In the genomic region with DNA sequence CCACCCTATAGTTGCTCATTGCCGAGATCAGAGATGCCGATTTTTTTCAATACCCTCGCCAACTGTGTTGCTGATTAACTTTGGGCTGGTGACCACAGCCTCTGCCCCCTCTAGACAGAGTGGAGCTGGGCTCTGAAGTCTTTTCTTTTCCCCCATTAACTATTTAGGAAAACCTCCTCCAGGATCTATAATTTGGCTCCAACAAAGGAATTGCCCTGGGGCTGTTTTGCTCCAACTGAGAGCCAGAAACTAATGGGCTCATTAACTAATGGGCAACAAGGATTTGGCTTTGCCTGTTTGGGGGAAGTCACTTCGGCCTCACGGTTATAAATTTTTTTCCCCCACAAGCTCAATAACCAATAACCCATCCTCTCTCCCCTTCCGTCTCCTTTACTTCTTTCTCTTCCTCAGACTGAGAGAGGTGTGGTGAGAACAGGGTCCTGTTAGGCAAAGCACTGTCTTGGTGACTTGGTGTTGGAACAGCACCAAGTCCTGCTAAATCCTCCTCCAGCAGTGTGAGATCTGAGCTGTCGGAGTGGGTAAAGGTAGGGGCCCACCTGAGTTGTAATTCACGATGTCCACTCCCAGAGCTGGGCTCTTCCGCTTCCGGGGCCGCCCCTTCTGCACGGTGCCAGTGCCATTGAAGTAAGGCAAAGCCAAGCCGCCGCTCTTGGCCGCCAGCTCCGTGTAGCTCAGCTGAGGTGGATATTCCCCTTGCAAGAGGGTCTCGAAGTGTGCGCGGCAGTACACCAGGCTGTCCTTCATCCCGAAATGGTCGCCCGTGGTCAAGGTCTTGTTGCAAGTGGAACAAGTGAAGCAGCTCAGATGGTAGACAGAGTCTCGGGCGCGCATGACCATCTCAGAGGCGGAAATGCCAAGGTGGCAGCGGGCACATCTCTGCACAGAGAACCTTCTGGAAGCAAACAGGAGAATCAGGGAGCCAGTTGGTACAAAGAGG, we compare ENCODE assay signal across 10 mouse cellular contexts. TPM values are rescaled to one million over a fixed set of nuclear protein-coding genes. Genes with fewer than 3 reads are reported as not detected.
DNase-seq lines count a peak whose midpoint lies in the region; ATAC-seq and TF ChIP-seq lines count a peak whose summit lies in the region.
"Had no signal": no experiment of that assay in that cellular context is flagged by ENCODE, and none has a peak within 500 bp of the region (broad histone marks: within the 10 kb centered on the region; RNA-seq: fewer than 3 reads in every experiment).

No protein-coding gene starts in this region.

- WGBS in kidney, embryonic 16.5 days: 7% methylated on average over 27 of the region's 27 CpGs
- WGBS in embryonic facial prominence, embryonic 10.5 days: 6% methylated on average over 27 of the region's 27 CpGs
- WGBS in hindbrain, embryonic 15.5 days: 15% methylated on average over 27 of the region's 27 CpGs
- 5% methylated on average over 27 of the region's 27 CpGs for WGBS in neural tube, embryonic 11.5 days
- 18% methylated on average over 27 of the region's 27 CpGs for WGBS in thymus, adult 2 months

- no peak for DNase-seq in kidney, postnatal 36 days
- DNase-seq in embryonic facial prominence, embryonic 10.5 days (ENCODE audit: low spot score): peak; percentile 63
- DNase-seq in neural tube, embryonic 11.5 days (ENCODE audit: low spot score): peak; percentile 51
- DNase-seq in cerebellum, postnatal 25 days: no peak
- no peak for DNase-seq in thymus, adult 2 months
- no peak for DNase-seq in cerebellum, adult 18-20 months
- DNase-seq: layer of hippocampus, postnatal 36 days had no signal

- H3K27me3 ChIP-seq in kidney, embryonic 16.5 days (ENCODE audit: insufficient read depth, low read length): peaks cover 88% of the 10 kb centered on the region
- peaks cover 99% of the 10 kb centered on the region for H3K27me3 ChIP-seq in embryonic facial prominence, embryonic 10.5 days (replicated peaks; ENCODE audit: low read depth, poor library complexity, severe bottlenecking)
- H3K27me3 ChIP-seq in hindbrain, embryonic 15.5 days: peaks cover 59% of the 10 kb centered on the region
- H3K27me3 ChIP-seq in neural tube, embryonic 11.5 days (ENCODE audit: control insufficient read depth, insufficient read depth, low read length): peaks cover 66% of the 10 kb centered on the region
- H3K27me3 ChIP-seq in thymus, adult 2 months (ENCODE audit: control insufficient read depth, insufficient read depth, low read length): peaks cover 36% of the 10 kb centered on the region

- H3K4me1 ChIP-seq in kidney, embryonic 16.5 days (ENCODE audit: insufficient read depth, low read length): peaks cover 12% of the 10 kb centered on the region
- peaks cover 35% of the 10 kb centered on the region for H3K4me1 ChIP-seq in embryonic facial prominence, embryonic 10.5 days
- peaks cover 20% of the 10 kb centered on the region for H3K4me1 ChIP-seq in hindbrain, embryonic 15.5 days (replicated peaks)
- peaks cover 14% of the 10 kb centered on the region for H3K4me1 ChIP-seq in neural tube, embryonic 11.5 days (ENCODE audit: control insufficient read depth, insufficient read depth, low read length)
- peaks cover 6% of the 10 kb centered on the region for H3K4me1 ChIP-seq in thymus, adult 2 months (replicated peaks; ENCODE audit: control insufficient read depth, insufficient read depth, low read length)

- peak overlapping the region; percentile 33 for H3K4me3 ChIP-seq in kidney, embryonic 16.5 days (ENCODE audit: low read length)
- peak overlapping the region; percentile 39 for H3K4me3 ChIP-seq in embryonic facial prominence, embryonic 10.5 days
- peak overlapping the region; percentile 4 for H3K4me3 ChIP-seq in hindbrain, embryonic 15.5 days
- H3K4me3 ChIP-seq in neural tube, embryonic 11.5 days (ENCODE audit: low read depth, low read length): no peak overlapping the region
- no peak overlapping the region for H3K4me3 ChIP-seq in thymus, adult 2 months (ENCODE audit: control insufficient read depth, insufficient read depth, low read length)

- peak overlapping the region; percentile 52 for H3K4me2 ChIP-seq in kidney, embryonic 16.5 days (replicated peaks; ENCODE audit: low read depth, low read length)
- peak overlapping the region; percentile 26 for H3K4me2 ChIP-seq in hindbrain, embryonic 15.5 days
- peak overlapping the region; percentile 28 for H3K4me2 ChIP-seq in neural tube, embryonic 11.5 days (ENCODE audit: low read depth)

- peak; percentile 36; the same call in 1 of the 2 replicates for ATAC-seq in kidney, embryonic 16.5 days (ENCODE audit: low FRiP score, low TSS enrichment)
- no peak for ATAC-seq in hindbrain, embryonic 15.5 days (ENCODE audit: low FRiP score, low read depth)
- no peak for ATAC-seq in neural tube, embryonic 11.5 days (ENCODE audit: insufficient read depth, low FRiP score, low TSS enrichment)
- ATAC-seq: Patski had no signal

- no peak overlapping the region for H3K27ac ChIP-seq in kidney, embryonic 16.5 days (ENCODE audit: low read length)
- H3K27ac ChIP-seq in embryonic facial prominence, embryonic 10.5 days (replicated peaks): no peak overlapping the region
- 0 out of 2 replicates have a peak overlapping the region, but pooled peaks have one; percentile 32 for H3K27ac ChIP-seq in hindbrain, embryonic 15.5 days (replicated peaks)
- no peak overlapping the region for H3K27ac ChIP-seq in neural tube, embryonic 11.5 days (ENCODE audit: low read depth, low read length)
- H3K27ac ChIP-seq in thymus, adult 2 months (ENCODE audit: control insufficient read depth, insufficient read depth, low read length): no peak overlapping the region

- no peak for TF ChIP-seq CTCF in thymus, adult 2 months (IDR thresholded peaks at IDR 0.05; ENCODE audit: borderline replicate concordance, control insufficient read depth, extremely low read depth, insufficient read depth, low read length, poor library complexity)

- no peak for TF ChIP-seq POLR2A in thymus, adult 2 months (IDR thresholded peaks at IDR 0.05; ENCODE audit: control insufficient read depth, extremely low read depth, insufficient read depth, low read length, poor library complexity)

- no peaks in the 10 kb centered on the region for H3K36me3 ChIP-seq in kidney, embryonic 16.5 days (ENCODE audit: insufficient read depth, low read length)
- no peaks in the 10 kb centered on the region for H3K36me3 ChIP-seq in embryonic facial prominence, embryonic 10.5 days (replicated peaks)
- H3K36me3 ChIP-seq in hindbrain, embryonic 15.5 days: no peaks in the 10 kb centered on the region
- no peaks in the 10 kb centered on the region for H3K36me3 ChIP-seq in neural tube, embryonic 11.5 days (ENCODE audit: control insufficient read depth, insufficient read depth, low read length)
- H3K36me3 ChIP-seq in thymus, adult 2 months (ENCODE audit: control insufficient read depth, insufficient read depth, low read length): no peaks in the 10 kb centered on the region

- H3K9ac ChIP-seq in kidney, embryonic 16.5 days (replicated peaks; ENCODE audit: low read length): no peak overlapping the region
- H3K9ac ChIP-seq in hindbrain, embryonic 15.5 days: 0 out of 2 replicates have a peak overlapping the region, but pooled peaks have one; percentile 7
- no peak overlapping the region for H3K9ac ChIP-seq in neural tube, embryonic 11.5 days (ENCODE audit: low read length)

- no peaks in the 10 kb centered on the region for H3K9me3 ChIP-seq in kidney, embryonic 16.5 days (ENCODE audit: low read length)
- no peaks in the 10 kb centered on the region for H3K9me3 ChIP-seq in embryonic facial prominence, embryonic 10.5 days
- no peaks in the 10 kb centered on the region for H3K9me3 ChIP-seq in hindbrain, embryonic 15.5 days
- no peaks in the 10 kb centered on the region for H3K9me3 ChIP-seq in neural tube, embryonic 11.5 days (ENCODE audit: control insufficient read depth, low read length)

RNA-seq across cellular contexts. Expression of gene Lhx9, which starts 10.3 kb away (rescaled TPM):
- 0.18 and 0.32 TPM in 2 replicates for polyA plus RNA-seq in kidney, embryonic 16.5 days (2015; fragmentation: Nextera tagmentation; extraction: Ambion mirVana)
- 1.4 and 2.1 TPM in 2 replicates for polyA plus RNA-seq in embryonic facial prominence, embryonic 10.5 days (2016; fragmentation: Nextera tagmentation; extraction: Ambion mirVana)
- polyA plus RNA-seq in hindbrain, embryonic 15.5 days (2015; fragmentation: Nextera tagmentation; extraction: Ambion mirVana): 15.9 and 64.3 TPM in 2 replicates
- polyA plus RNA-seq in neural tube, embryonic 11.5 days (2014; fragmentation: Nextera tagmentation; extraction: Ambion mirVana): 10.6 and 11.4 TPM in 2 replicates
- polyA plus RNA-seq in thymus, adult 2 months (2012; rRNA removed): 0.05 TPM in 1 of 2 replicates, not detected in the other

RNA-seq across cellular contexts. Expression of gene 2310009B15Rik, which starts 18.6 kb away (rescaled TPM):
- 38.7 and 39.0 TPM in 2 replicates for polyA plus RNA-seq in kidney, embryonic 16.5 days (2015; fragmentation: Nextera tagmentation; extraction: Ambion mirVana)
- 35.3 and 35.6 TPM in 2 replicates for polyA plus RNA-seq in embryonic facial prominence, embryonic 10.5 days (2016; fragmentation: Nextera tagmentation; extraction: Ambion mirVana)
- polyA plus RNA-seq in hindbrain, embryonic 15.5 days (2015; fragmentation: Nextera tagmentation; extraction: Ambion mirVana): 30.7 and 38.8 TPM in 2 replicates
- polyA plus RNA-seq in neural tube, embryonic 11.5 days (2014; fragmentation: Nextera tagmentation; extraction: Ambion mirVana): 33.9 and 37.4 TPM in 2 replicates
- 51.3 and 54.8 TPM in 2 replicates for polyA plus RNA-seq in thymus, adult 2 months (2012; rRNA removed)

Comparison
In these comparisons a context has a peak if more than half of its experiments do, and no peak if none do; other contexts are left out.
1. H3K4me3 ChIP-seq: peak in kidney, embryonic 16.5 days (single experiment), embryonic facial prominence, embryonic 10.5 days (single experiment) and hindbrain, embryonic 15.5 days (single experiment); none in neural tube, embryonic 11.5 days (single experiment) and thymus, adult 2 months (single experiment).
2. DNase-seq: peak in embryonic facial prominence, embryonic 10.5 days (single experiment) and neural tube, embryonic 11.5 days (single experiment); none in kidney, postnatal 36 days (0 of 2), cerebellum, postnatal 25 days (0 of 2), thymus, adult 2 months (single experiment) and cerebellum, adult 18-20 months (0 of 2).
3. Peak in every context shown above with its lines, with median percentiles within 50 percentile points of each other: H3K4me2 ChIP-seq.